Mouse (Mus musculus) heart, embryonic 15.5 days (tissue): ENCODE results near the gene Zc3h12d. TPM values are rescaled to one million over a fixed set of nuclear protein-coding genes. Genes with fewer than 3 reads are reported as not detected.

Experiments
- ATAC-seq: fragments of 200-750 bp; cut with Nextera tagmentation; replicated peaks from 2 replicates; pipeline ENCODE4 v1.8.0; 2017; ENCODE audit warnings: low read depth, moderate TSS enrichment; ENCODE audit not compliant: insufficient number of reproducible peaks, insufficient read depth, low FRiP score
- H3K27ac ChIP-seq: fragments of 300-500 bp; sonication (generic); 2 replicates; pipeline ENCODE4 v1.5.1; 2015; ENCODE audit warnings: mild to moderate bottlenecking, inconsistent platforms
- H3K27me3 ChIP-seq: fragments of 300-500 bp; sonication (generic); 2 replicates; pipeline ENCODE4 v1.6.1; 2015; ENCODE audit warnings: inconsistent platforms
- H3K36me3 ChIP-seq: fragments of 300-500 bp; sonication (generic); 2 replicates; pipeline ENCODE4 v1.6.1; 2015; ENCODE audit warnings: mild to moderate bottlenecking, inconsistent platforms
- H3K4me1 ChIP-seq: fragments of 300-500 bp; sonication (generic); replicated peaks from 2 replicates; pipeline ENCODE4 v1.6.1; 2015; ENCODE audit warnings: inconsistent platforms
- H3K4me2 ChIP-seq: fragments of 300-500 bp; sonication (generic); 2 replicates; pipeline ENCODE4 v1.6.1; 2015; ENCODE audit warnings: inconsistent platforms, mild to moderate bottlenecking, moderate library complexity
- H3K4me3 ChIP-seq: fragments of 300-500 bp; sonication (generic); 2 replicates; pipeline ENCODE4 v1.5.1; 2015; ENCODE audit warnings: mild to moderate bottlenecking, inconsistent platforms
- H3K9ac ChIP-seq: fragments of 300-500 bp; sonication (generic); 2 replicates; pipeline ENCODE4 v1.6.1; 2015; ENCODE audit warnings: mild to moderate bottlenecking, inconsistent platforms
- H3K9me3 ChIP-seq: fragments of 300-500 bp; sonication (generic); replicated peaks from 2 replicates; pipeline ENCODE4 v1.6.1; 2016; ENCODE audit warnings: inconsistent platforms
- WGBS: fragments of 180-500 bp; shearing (Covaris S2); methylation state at CpG from one replicate; pipeline ENCODE4 v1.1.7; 2015; ENCODE audit warnings: mixed read lengths; 5-methylcytosine and 5-hydroxymethylcytosine counted together
- polyA plus RNA-seq: library from polyadenylated mRNA; unstranded; fragments of >200 nt; fragmentation: Nextera tagmentation; extraction: Ambion mirVana; gene quantifications from 2 replicates; pipeline ENCODE4 v1.2.1, GENCODE M21; 2015

Zc3h12d gene
- polyA plus RNA-seq, 1 experiment from 2014 or later = 0.20 TPM

GRCm38 (mm10) chr10:7861259-7861936 is 29.1 kb downstream of the Zc3h12d start:
- ATAC-seq = no peak
- H3K27ac ChIP-seq = no peak overlapping the region
- H3K4me3 ChIP-seq = no peak overlapping the region
- no peak overlapping the region for H3K4me2 ChIP-seq
- 76% methylated on average over 14 of the region's 14 CpGs for whole genome bisulfite sequencing
- H3K9ac ChIP-seq = no peak overlapping the region
- peaks cover under 1% of the 10 kb centered on the region for H3K27me3 ChIP-seq
- H3K9me3 ChIP-seq = no peaks in the 10 kb centered on the region
- no peaks in the 10 kb centered on the region for H3K4me1 ChIP-seq
- H3K36me3 ChIP-seq = no peaks in the 10 kb centered on the region

DNA sequence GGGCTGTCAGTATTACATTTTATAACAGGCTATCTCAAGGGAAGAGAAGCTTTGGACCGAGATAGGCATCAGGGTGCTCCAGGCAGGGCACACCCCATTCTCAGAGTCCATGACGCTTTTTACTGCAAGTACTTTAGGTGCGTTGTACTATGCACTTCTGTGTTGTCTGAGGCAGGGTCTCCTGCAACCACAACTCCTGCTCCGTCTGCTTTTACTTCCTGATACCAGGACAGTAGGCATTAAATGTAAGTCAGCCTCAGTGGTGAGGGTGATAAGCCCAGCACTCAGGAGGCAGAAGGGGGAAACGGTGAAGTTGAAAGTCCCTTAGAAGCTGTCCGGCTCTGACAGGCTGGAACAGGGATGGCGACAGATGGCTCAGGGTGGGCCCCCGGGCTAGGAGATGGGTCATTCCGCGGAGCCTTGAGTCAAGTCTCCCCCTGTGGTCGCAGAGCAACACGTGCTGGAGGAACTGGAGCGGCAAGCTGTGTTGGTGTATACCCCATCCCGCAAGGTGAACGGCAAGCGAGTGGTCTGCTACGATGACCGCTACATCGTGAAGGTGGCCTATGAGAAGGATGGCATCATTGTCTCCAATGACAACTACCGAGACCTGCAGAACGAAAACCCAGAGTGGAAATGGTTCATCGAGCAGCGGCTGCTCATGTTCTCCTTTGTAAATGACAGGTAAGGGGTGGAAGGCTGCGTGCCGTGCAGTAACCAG is 29.8 kb downstream of the Zc3h12d start:
- no peaks in the 10 kb centered on the region for H3K9me3 ChIP-seq
- peaks cover 4% of the 10 kb centered on the region for H3K4me1 ChIP-seq
- no peak for ATAC-seq
- no peak overlapping the region for H3K9ac ChIP-seq
- no peak overlapping the region for H3K4me2 ChIP-seq
- no peaks in the 10 kb centered on the region for H3K36me3 ChIP-seq
- H3K27ac ChIP-seq = no peak overlapping the region
- H3K27me3 ChIP-seq = peaks cover 8% of the 10 kb centered on the region
- 89% methylated on average over 25 of the region's 25 CpGs for WGBS
- H3K4me3 ChIP-seq = no peak overlapping the region

DNA sequence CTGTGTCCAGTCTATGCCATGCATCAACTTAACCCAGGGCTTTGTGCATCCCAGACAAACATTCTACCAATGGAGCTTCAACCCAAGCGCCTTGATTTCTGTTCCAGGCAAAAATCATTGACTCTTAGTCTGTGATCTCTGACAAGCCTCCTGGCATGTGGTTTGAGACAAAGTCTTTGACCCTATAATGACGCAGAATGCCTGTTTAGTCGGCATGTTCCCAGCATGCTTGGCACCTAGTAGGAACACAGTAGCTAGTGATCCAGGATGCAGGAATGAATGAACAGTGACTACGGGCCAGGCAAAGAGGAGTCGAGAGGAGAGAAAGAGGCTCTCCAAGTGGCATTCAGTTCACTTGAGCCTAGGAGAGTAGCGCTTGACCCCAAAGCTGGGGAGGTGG is 31.1 kb downstream of the Zc3h12d start:
- Histone ChIP-seq H3K4me2 (no peak overlapping the region), H3K27ac (no peak overlapping the region), H3K27me3 (peaks cover 19% of the 10 kb centered on the region), H3K9ac (no peak overlapping the region), H3K36me3 (no peaks in the 10 kb centered on the region), H3K4me3 (no peak overlapping the region), H3K9me3 (no peaks in the 10 kb centered on the region), H3K4me1 (peaks cover 9% of the 10 kb centered on the region)
- WGBS = 91% methylated on average over 6 of the region's 6 CpGs
- ATAC-seq = no peak

GRCm38 (mm10) chr10:7864184-7864583 is 31.9 kb downstream of the Zc3h12d start:
- Histone ChIP-seq H3K4me3 (no peak overlapping the region), H3K4me1 (peaks cover 9% of the 10 kb centered on the region), H3K36me3 (no peaks in the 10 kb centered on the region), H3K9ac (no peak overlapping the region), H3K27me3 (peaks cover 22% of the 10 kb centered on the region), H3K27ac (no peak overlapping the region), H3K9me3 (no peaks in the 10 kb centered on the region), H3K4me2 (no peak overlapping the region)
- ATAC-seq = no peak
- WGBS = 67% methylated on average over 6 of the region's 6 CpGs

- Histone ChIP-seq H3K27me3 (peaks cover 24% of the 10 kb centered on the region), H3K9ac (no peak overlapping the region), H3K4me3 (no peak overlapping the region), H3K9me3 (no peaks in the 10 kb centered on the region), H3K27ac (no peak overlapping the region), H3K4me2 (no peak overlapping the region), H3K4me1 (peaks cover 9% of the 10 kb centered on the region), H3K36me3 (no peaks in the 10 kb centered on the region)
- WGBS = 79% methylated on average over 3 of the region's 3 CpGs
- no peak for ATAC-seq
Observed at GRCm38 (mm10) chr10:7864806-7865205, 32.5 kb downstream of the Zc3h12d start.

- 0 out of 2 replicates have a peak, but pooled peaks have one; percentile 23 for ATAC-seq
- H3K4me1 ChIP-seq = peaks cover 17% of the 10 kb centered on the region
- H3K27me3 ChIP-seq = peaks cover 24% of the 10 kb centered on the region
- peak overlapping the region; percentile 35; the same call in 1 of the 2 replicates for H3K9ac ChIP-seq
- 19% methylated on average over 50 of the region's 50 CpGs for WGBS
- H3K36me3 ChIP-seq = no peaks in the 10 kb centered on the region
- H3K4me2 ChIP-seq = peak overlapping the region; percentile 85
- peak overlapping the region; percentile 50 for H3K4me3 ChIP-seq
- no peak overlapping the region for H3K27ac ChIP-seq
- H3K9me3 ChIP-seq = no peaks in the 10 kb centered on the region
Observed at GRCm38 (mm10) chr10:7866762-7867665, 34.7 kb downstream of the Zc3h12d start.

DNA sequence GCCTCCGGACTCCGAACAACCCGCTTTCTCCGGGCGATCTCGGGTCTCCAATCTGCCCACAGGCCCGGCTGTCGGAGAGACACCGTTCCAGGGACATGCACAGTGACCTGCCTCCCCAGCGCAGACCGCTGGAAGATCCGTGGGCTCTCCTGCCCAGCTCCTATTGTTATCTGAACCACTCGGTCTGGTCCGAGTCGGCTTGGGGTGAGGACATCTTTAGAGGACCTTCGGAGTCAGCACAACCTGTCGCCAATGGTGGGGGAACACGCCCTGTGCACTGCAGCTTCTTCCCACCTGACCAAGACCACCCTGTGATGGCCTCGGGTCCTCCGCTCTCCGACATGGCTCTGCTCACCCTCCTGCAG is 35.4 kb downstream of the Zc3h12d start:
- Histone ChIP-seq H3K9ac (peak overlapping the region; percentile 35; the same call in 1 of the 2 replicates), H3K27ac (no peak overlapping the region), H3K4me1 (peaks cover 17% of the 10 kb centered on the region), H3K4me3 (peak overlapping the region; percentile 50), H3K4me2 (peak overlapping the region; percentile 85), H3K36me3 (no peaks in the 10 kb centered on the region), H3K9me3 (no peaks in the 10 kb centered on the region), H3K27me3 (peaks cover 24% of the 10 kb centered on the region)
- ATAC-seq = no peak
- 18% methylated on average over 21 of the region's 21 CpGs for WGBS

DNA sequence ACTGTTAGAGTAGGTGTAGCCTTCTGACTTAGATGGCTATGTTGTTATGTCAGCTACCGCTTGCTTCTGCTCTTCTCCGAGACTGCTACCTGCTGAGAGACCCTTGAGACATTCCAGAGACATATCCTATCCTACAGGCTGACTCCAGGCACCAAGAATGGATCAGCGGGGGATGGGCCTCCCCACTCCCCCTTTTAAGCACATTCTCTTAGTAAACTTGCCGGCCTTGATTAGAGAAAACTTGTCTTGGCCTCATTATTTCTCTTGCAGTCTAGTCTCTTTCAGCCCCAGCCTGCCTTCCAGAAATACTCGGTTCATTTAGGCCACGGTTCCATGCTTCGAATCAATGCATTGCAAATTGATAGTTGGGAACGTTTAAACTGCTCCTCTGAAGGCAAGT is 37.5 kb downstream of the Zc3h12d start:
- H3K4me3 ChIP-seq = no peak overlapping the region
- 61% methylated on average over 8 of the region's 8 CpGs for WGBS
- no peaks in the 10 kb centered on the region for H3K36me3 ChIP-seq
- peaks cover 17% of the 10 kb centered on the region for H3K4me1 ChIP-seq
- no peak overlapping the region for H3K4me2 ChIP-seq
- no peak overlapping the region for H3K9ac ChIP-seq
- no peak overlapping the region for H3K27ac ChIP-seq
- no peaks in the 10 kb centered on the region for H3K9me3 ChIP-seq
- peaks cover 24% of the 10 kb centered on the region for H3K27me3 ChIP-seq
- no peak for ATAC-seq

GRCm38 (mm10) chr10:7870571-7871315 is 38.5 kb downstream of the Zc3h12d start:
- no peak for ATAC-seq
- WGBS = 64% methylated on average over 11 of the region's 11 CpGs

GRCm38 (mm10) chr10:7871381-7872020 is 39.2 kb downstream of the Zc3h12d start:
- WGBS = 89% methylated on average over 5 of the region's 5 CpGs
- ATAC-seq = no peak

More at GRCm38 (mm10) chr10:7870571-7871315, 38.5 kb downstream of the Zc3h12d start:
- Histone ChIP-seq H3K4me1 (peaks cover 17% of the 10 kb centered on the region), H3K9ac (no peak overlapping the region), H3K4me2 (no peak overlapping the region), H3K4me3 (no peak overlapping the region), H3K27ac (no peak overlapping the region), H3K27me3 (peaks cover 24% of the 10 kb centered on the region), H3K36me3 (no peaks in the 10 kb centered on the region), H3K9me3 (no peaks in the 10 kb centered on the region)

More at GRCm38 (mm10) chr10:7871381-7872020, 39.2 kb downstream of the Zc3h12d start:
- Histone ChIP-seq H3K27ac (no peak overlapping the region), H3K4me3 (no peak overlapping the region), H3K27me3 (peaks cover 22% of the 10 kb centered on the region), H3K36me3 (no peaks in the 10 kb centered on the region), H3K4me1 (peaks cover 17% of the 10 kb centered on the region), H3K4me2 (no peak overlapping the region), H3K9me3 (no peaks in the 10 kb centered on the region), H3K9ac (no peak overlapping the region)
